Comparison of ENCODE assay signal across 17 mouse cellular contexts in genomic region chr2:59933129-59933528, GRCm38 (mm10).
"Had no signal": no experiment of that assay in that cellular context is flagged by ENCODE, and none has a peak within 500 bp of the region (broad histone marks: within the 10 kb centered on the region; RNA-seq: fewer than 3 reads in every experiment).

No protein-coding gene starts in this region.

- H3K27me3 ChIP-seq: lung, embryonic 15.5 days; megakaryocyte, embryonic 14.5 days; midbrain, embryonic 13.5 days; midbrain, embryonic 15.5 days; neural tube, embryonic 12.5 days had no signal

- H3K4me1 ChIP-seq: lung, embryonic 15.5 days; megakaryocyte, embryonic 14.5 days; midbrain, embryonic 13.5 days; midbrain, embryonic 15.5 days; neural tube, embryonic 12.5 days had no signal

- H3K9me3 ChIP-seq: lung, embryonic 15.5 days; megakaryocyte, embryonic 14.5 days; midbrain, embryonic 13.5 days; midbrain, embryonic 15.5 days; neural tube, embryonic 12.5 days had no signal

- DNase-seq: liver, postnatal 0 days; lung, adult 2 months; lung, postnatal 14 days; lung, postnatal 36 days; right cerebral cortex, postnatal 14 days; spleen, adult 18-20 months; thymus, adult 18-20 months; thymus, postnatal 14 days; thymus, postnatal 36 days had no signal

- H3K4me2 ChIP-seq: lung, embryonic 15.5 days; midbrain, embryonic 11.5 days; midbrain, embryonic 13.5 days; midbrain, embryonic 15.5 days; neural tube, embryonic 12.5 days had no signal

- H3K4me3 ChIP-seq: lung, embryonic 15.5 days; megakaryocyte, embryonic 14.5 days; midbrain, embryonic 13.5 days; midbrain, embryonic 15.5 days; neural tube, embryonic 12.5 days had no signal

- H3K9ac ChIP-seq: liver, postnatal 0 days; lung, embryonic 15.5 days; midbrain, embryonic 13.5 days; midbrain, embryonic 15.5 days; neural tube, embryonic 12.5 days had no signal

- H3K27ac ChIP-seq: lung, embryonic 15.5 days; macrophage; midbrain, embryonic 13.5 days; midbrain, embryonic 15.5 days; neural tube, embryonic 12.5 days had no signal

- ATAC-seq: liver, postnatal 0 days; lung, postnatal 0 days; midbrain, embryonic 13.5 days; midbrain, embryonic 15.5 days had no signal
